Mouse (Mus musculus): ENCODE measurements around the gene Khdc1b.
"Not testable (repeated sequence)": the region's sequence is repeated elsewhere in the genome, so short reads cannot be mapped to it uniquely, and the experiment has no call there.

The Khdc1b gene

DNA sequence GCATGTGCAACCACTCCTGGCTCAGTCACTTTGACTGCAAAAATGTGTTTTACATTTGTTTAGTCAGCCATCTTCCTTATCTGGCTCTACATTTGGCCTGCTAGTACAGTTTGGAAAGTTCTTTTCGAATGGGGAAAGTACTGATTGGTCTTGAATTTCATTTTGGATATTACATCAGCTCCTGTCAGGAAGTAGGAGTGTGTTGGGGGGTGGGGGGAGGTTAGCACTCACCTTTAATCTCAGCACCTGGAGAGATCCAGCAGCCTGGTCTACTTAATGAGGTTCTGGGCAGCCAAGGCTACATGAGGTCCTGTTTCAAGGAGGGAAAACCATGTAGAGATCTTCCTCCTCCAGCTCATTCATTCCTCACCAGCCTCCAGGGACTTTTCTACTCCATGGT lies at the start of gene Khdc1b:
Khdc1b (plus strand) TSS at position 301 of the 400 bp plus-strand sequence.
- no peak for DNase-seq (ENCODE audit: low read depth, low spot score)

DNA sequence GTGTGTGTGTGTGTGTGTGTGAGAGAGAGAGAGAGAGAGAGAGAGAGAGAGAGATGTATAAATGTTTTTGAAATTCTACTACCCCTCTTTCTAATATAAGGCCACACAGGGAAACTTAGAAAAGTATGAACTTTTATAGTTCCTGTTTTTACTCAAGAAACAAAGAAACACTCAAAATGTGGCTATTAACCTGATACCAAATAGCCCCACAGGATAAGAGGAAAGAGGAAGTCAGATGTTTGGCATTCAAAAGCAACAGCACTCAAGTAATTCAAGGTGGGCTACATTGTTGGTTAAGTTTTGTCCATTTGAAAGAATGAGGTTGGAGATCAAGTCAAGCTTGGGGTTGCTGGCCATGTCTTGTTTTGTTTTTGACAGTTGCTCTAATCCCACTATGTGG lies 47.5 kb upstream of the Khdc1b start:
- no peak for DNase-seq (ENCODE audit: low read depth, low spot score)

DNA sequence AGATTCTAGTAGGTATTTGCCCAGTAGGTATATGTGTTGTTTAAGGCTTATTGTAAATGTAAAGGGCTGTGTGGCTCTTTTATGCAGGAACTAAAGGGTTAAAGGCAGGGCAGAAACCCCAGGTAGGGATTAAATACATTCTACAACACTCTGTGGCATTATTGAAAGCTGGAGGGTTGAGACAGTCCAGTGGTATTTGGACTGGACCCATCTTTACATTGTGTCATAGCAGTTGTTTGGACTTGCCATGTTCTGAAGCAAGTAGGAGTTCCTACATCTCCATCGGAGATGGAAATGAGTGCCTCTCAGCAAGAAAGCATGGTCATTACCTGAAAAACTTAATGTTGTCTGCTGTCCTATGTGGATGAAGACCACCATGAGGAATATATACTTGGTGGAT lies 42.6 kb upstream of the Khdc1b start:
- no peak for DNase-seq (ENCODE audit: low read depth, low spot score)

- DNase-seq (ENCODE audit: low read depth, low spot score) = peak; percentile 26
These were observed 39.1 kb upstream of the Khdc1b start for GRCm38 (mm10) chr1:21344253-21344652.

GRCm38 (mm10) chr1:21344752-21345151 lies 38.6 kb upstream of the Khdc1b start:
- not testable (repeated sequence) for DNase-seq (ENCODE audit: low read depth, low spot score)

DNA sequence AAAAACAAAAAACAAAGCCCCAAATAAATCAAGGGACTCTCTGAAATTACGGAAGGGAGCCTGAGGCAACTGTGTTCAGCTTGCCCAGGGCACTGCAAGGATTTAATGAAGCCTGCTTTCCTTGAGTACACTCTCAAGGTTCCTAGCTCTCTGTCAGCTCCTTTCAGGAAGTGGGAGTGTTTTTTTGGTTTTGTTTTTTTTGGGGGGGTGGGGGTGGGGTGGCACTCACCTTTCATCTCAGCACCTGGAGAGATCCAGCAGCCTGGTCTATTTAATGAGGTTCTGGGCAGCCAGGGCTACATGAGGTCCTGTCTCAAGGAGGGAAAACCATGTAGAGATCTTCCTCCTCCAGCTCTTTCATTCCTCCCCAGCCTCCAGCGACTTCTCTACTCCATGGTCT lies 34.0 kb upstream of the Khdc1b start, which contains the start of gene Khdc1a:
Khdc1a (plus strand) TSS at position 301 of the 400 bp plus-strand sequence.
- no peak for DNase-seq (ENCODE audit: low read depth, low spot score)

GRCm38 (mm10) chr1:21368031-21368430 lies 15.3 kb upstream of the Khdc1b start, which contains the start of gene Khdc1c:
TSS of gene Khdc1c (plus strand) at chr1:21368331.
- not testable (repeated sequence) for DNase-seq (ENCODE audit: low read depth, low spot score)

DNA sequence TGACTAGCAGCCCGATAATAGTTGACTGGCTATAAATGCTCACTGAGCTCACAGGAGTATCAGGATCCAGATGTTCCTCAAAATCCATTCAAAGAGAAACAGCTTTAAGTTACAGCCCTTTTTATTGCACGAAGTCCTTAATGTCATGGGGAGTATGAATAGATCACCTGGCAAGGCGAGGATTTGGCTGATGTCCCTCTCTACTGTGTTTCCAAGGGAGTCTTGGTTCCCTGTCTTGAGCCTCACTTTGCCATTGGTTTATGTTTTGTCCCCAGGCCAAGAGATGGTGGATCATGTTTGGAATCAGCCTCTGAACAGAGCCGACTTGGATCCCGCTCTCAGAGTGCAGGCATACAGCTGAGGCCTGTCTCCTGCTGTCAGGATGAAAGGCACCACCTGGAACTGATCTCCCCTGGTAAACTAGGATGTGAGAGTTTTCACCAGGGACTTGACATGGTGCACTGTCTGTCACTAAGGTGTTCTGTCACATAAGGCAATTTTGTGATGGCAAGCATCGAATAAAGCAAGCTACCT lies 7.8 kb downstream of the Khdc1b start:
- DNase-seq (ENCODE audit: low read depth, low spot score) = no peak

DNA sequence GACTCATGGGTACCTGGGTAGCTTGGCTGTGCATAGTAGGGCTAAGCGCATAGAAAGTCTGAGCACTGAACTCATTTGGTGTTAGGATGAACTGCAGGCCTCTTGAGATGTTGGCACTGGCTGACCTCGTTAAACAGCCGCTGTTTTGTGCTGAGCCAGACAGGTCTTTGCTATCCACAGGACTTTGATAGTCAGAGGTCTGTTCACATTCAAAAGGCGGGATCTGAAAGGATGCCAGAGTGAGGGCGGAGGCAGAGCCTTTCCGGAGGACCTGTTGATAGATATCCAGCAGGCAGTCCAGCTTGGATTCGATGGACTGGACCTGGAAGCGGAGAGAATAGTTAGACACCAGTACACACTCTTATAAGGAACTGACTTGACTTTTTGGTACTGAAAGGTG lies 19.4 kb downstream of the Khdc1b start:
- DNase-seq (ENCODE audit: low read depth, low spot score) = no peak

DNA sequence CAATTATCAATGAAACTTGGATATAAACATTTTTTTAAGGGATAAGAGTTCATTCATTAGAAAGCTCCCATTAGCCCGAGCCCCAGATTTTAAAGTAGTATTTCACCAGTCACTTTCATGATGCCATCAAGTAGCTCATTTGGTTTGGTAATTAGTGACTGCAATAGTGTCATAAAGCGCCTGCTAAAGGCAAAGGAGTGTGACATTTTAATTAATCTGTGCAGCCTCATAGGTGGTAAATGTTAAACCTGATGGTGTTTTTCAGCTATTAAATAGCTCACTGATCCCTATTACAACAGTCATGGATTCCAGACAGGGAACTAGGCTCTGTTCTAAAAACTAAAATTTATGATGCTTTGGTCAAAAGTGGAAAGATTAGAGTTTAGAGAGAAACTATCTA lies 23.9 kb downstream of the Khdc1b start:
- no peak for DNase-seq (ENCODE audit: low read depth, low spot score)

DNA sequence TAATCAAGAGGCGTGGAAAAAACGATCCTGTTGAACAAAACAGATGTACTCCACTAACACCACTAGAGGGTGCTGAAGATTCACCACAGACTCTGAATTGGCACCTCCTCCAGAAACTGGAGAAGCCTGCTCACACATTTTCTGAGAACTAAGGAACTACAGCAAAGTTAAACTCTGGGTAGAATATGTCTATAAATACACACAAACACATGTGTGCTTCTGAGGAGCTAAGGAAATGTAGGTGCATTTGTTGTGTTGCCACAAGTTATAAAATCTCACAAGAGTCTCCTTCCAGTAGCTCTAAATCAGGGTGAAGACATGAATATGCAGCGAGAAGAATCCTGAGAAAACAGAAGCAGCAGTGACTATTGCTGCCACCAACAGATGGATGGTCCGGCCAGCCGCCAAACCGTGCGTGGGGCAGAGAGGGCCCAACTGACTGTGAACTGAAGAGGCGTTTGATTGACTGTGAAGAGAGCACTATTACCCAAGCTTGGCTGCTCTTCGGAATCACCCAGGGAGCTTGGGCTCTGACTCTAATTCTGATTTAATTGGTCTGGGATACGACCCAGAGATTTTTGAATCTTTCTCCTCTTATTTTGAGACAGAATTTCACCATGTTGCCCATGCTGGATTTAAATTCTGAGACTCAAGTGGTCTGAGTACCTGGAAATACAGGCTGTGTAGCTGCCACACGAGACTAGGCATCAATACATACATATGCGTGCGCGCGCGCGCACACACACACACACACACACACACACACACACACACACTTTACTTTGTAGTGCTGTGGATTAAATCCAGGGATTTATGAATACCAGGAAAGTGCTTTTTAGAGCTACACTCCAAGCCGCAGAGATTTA lies 28.2 kb downstream of the Khdc1b start:
- peak; percentile 74 for DNase-seq (ENCODE audit: low read depth, low spot score)

DNA sequence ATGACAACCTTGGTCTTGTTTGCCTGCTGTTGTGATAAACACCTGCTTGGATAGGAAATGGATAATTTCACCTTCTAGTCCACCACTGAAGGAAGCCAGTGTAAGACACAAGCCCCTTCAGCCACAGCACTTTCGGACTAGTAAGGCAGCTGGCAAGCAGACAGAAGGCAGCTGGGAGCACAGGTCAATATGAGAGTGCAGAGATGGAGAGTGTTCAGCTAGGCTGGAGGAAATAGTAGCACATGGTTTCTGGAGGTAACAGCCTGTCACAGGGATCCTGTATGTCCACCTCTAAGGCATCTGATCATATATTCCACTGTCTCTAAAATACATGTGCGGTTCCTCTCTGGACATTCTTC lies 28.8 kb downstream of the Khdc1b start:
- no peak for DNase-seq (ENCODE audit: low read depth, low spot score)

DNA sequence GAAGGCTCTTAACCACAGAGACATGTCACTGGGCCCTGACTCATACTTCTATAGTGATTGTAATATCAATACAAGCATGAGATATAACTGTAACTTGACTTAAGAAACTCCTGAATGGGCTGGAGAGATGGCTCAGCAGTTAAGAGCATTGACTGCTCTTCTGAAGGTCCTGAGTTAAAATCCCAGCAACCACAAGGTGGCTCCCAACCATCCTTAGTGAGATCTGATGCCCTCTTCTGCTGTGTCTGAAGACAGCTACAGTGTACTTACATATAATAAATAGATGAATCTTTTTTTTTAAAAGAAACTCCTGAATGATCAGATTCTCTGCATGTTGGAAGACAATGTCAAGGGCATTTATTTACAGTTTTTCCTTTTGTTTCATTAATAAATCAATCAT lies 36.0 kb downstream of the Khdc1b start:
- DNase-seq (ENCODE audit: low read depth, low spot score) = no peak

- DNase-seq (ENCODE audit: low read depth, low spot score) = no peak
These were observed 42.3 kb downstream of the Khdc1b start for GRCm38 (mm10) chr1:21425654-21426053.

- DNase-seq (ENCODE audit: low read depth, low spot score) = no peak
These were observed 44.7 kb downstream of the Khdc1b start for GRCm38 (mm10) chr1:21428079-21428478.

DNA sequence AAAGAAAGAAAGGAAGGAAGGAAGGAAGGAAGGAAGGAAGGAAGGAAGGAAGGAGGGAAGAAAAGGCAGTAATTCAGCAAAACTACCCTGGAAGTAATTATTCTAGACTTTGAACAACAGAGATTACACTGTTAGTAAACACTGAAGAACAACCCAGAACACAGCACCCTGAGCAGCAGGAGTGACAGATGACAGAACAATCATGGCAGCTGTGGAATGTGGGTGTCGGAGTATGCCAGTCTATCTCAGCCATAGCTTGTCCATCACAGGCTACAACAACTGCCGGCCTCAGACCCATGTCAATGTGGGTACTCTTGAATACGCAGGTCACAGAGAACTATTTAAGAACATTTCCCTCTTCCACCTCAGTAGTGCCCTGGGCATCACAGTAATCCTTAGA lies 48.3 kb downstream of the Khdc1b start:
- DNase-seq (ENCODE audit: low read depth, low spot score) = no peak

GRCm38 (mm10) chr1:21434853-21435252 lies 51.5 kb downstream of the Khdc1b start:
- no peak for DNase-seq (ENCODE audit: low read depth, low spot score)

Data from forelimb bud, embryonic 11.5 days (tissue).